Mouse (Mus musculus) thymus, adult 2 months (tissue): ENCODE measurements around the gene Zdhhc13.

ENCODE experiments used
- CTCF ChIP-seq: fragments of 200-500 bp; IDR thresholded peaks from 2 replicates; pipeline ENCODE4 v1.5.1; 2012; ENCODE audit warnings: mild to moderate bottlenecking, control low read depth, low read length, moderate library complexity, borderline replicate concordance; ENCODE audit not compliant: control insufficient read depth, poor library complexity, insufficient read depth; ENCODE audit errors: extremely low read depth
- POLR2A ChIP-seq: fragments of 200-500 bp; IDR thresholded peaks from 2 replicates; pipeline ENCODE4 v1.6.1; 2012; ENCODE audit warnings: mild to moderate bottlenecking, low read length, control low read depth, moderate library complexity; ENCODE audit not compliant: control insufficient read depth, poor library complexity, insufficient read depth; ENCODE audit errors: extremely low read depth

DNA sequence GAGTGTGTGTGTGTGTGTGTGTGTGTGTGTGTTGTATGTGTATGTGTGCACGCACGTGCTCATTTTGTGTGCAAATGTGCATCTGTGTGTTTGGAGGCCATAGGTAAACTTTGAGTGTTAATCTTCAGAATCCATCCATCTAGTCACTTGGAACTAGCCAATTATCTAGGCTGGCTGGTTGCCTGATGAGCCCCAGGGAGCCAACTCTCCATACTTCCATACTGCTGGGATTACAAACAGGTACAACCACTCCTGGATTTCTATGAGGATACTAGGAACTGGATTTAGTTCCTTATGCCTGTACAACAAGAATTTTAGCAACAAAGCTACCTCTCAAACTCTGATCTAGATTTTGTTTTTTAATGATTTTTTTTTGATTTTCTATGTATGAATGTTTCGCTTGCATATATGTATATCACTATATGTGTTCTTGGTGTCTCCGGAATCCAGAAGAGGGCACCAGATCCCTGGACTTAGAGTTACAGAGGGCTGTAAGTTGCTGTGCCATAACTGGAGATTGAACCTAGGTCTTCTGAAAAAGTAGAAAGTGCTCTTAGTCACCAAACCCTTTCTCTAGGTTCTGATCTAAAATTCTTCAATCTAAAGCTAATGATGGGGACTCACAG, 32.4 kb upstream of the Zdhhc13 start:
- TF ChIP-seq POLR2A (no peak), CTCF (no peak)
